ENCODE assay signal across 17 mouse cellular contexts in the genomic region with DNA sequence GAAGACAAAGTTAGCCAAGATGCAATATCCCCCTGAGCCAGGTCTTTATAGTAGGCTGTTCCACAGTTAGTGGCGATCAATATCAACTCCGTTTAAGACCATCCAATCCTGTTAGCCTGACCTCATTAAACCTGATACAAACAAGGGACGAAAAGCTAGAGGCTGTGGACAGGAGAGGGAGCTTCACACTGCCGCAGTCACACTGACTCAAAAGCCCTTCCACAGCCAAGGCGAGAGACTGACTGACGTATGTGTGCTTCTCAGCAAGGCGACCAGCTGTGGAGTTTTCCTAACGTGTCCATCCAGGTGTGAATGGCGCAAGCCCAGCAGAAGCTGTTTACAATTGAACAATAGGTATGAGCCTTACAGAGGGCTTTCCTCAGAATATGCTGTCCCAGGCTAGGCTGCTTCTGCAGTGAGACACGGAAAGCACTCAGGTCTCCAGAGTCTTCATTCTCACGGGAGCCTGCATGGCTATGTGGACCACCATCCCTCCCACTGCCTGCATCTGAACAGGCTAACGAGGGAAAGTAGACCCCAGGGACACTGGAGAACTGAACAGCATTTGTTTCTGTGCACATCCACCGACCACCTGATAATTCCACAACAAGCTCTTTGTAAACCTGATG.
DNase-seq lines count a peak whose midpoint lies in the region; ATAC-seq and TF ChIP-seq lines count a peak whose summit lies in the region.
"Had no signal": no experiment of that assay in that cellular context is flagged by ENCODE, and none has a peak within 500 bp of the region (broad histone marks: within the 10 kb centered on the region; RNA-seq: fewer than 3 reads in every experiment).

No protein-coding gene starts in this region.

- no peak overlapping the region for H3K27ac ChIP-seq in hindbrain, embryonic 16.5 days (ENCODE audit: low read depth, low read length)
- no peak overlapping the region for H3K27ac ChIP-seq in hindbrain, embryonic 10.5 days
- H3K27ac ChIP-seq in midbrain, postnatal 0 days (ENCODE audit: low read depth, low read length): no peak overlapping the region
- H3K27ac ChIP-seq in midbrain, embryonic 11.5 days (ENCODE audit: low read depth, low read length): no peak overlapping the region
- no peak overlapping the region for H3K27ac ChIP-seq in neural tube, embryonic 14.5 days (ENCODE audit: low read depth, low read length)
- H3K27ac ChIP-seq: embryonic facial prominence, embryonic 12.5 days; intestine, embryonic 15.5 days had no signal

- no peaks in the 10 kb centered on the region for H3K36me3 ChIP-seq in hindbrain, embryonic 16.5 days (ENCODE audit: control insufficient read depth, insufficient read depth, low read length)
- H3K36me3 ChIP-seq in hindbrain, embryonic 10.5 days: no peaks in the 10 kb centered on the region
- H3K36me3 ChIP-seq in midbrain, postnatal 0 days (ENCODE audit: insufficient read depth, low read length): no peaks in the 10 kb centered on the region
- H3K36me3 ChIP-seq in midbrain, embryonic 11.5 days (ENCODE audit: control insufficient read depth, insufficient read depth, low read length): no peaks in the 10 kb centered on the region
- no peaks in the 10 kb centered on the region for H3K36me3 ChIP-seq in neural tube, embryonic 14.5 days (ENCODE audit: control insufficient read depth, insufficient read depth, low read length)
- H3K36me3 ChIP-seq: embryonic facial prominence, embryonic 12.5 days; heart, embryonic 12.5 days; intestine, embryonic 15.5 days had no signal

- no peak overlapping the region for H3K9ac ChIP-seq in hindbrain, embryonic 16.5 days (ENCODE audit: low read depth, low read length)
- no peak overlapping the region for H3K9ac ChIP-seq in midbrain, postnatal 0 days (replicated peaks; ENCODE audit: low read length, poor library complexity, severe bottlenecking)
- H3K9ac ChIP-seq in midbrain, embryonic 11.5 days (ENCODE audit: low read length): no peak overlapping the region
- no peak overlapping the region for H3K9ac ChIP-seq in neural tube, embryonic 14.5 days (replicated peaks; ENCODE audit: low read depth, low read length)
- H3K9ac ChIP-seq: embryonic facial prominence, embryonic 12.5 days; heart, embryonic 12.5 days; intestine, embryonic 15.5 days had no signal

- H3K4me1 ChIP-seq in hindbrain, embryonic 16.5 days (ENCODE audit: control insufficient read depth, insufficient read depth, low read depth, low read length): no peaks in the 10 kb centered on the region
- no peaks in the 10 kb centered on the region for H3K4me1 ChIP-seq in hindbrain, embryonic 10.5 days (replicated peaks)
- H3K4me1 ChIP-seq in midbrain, postnatal 0 days (ENCODE audit: insufficient read depth, low read length): no peaks in the 10 kb centered on the region
- no peaks in the 10 kb centered on the region for H3K4me1 ChIP-seq in midbrain, embryonic 11.5 days (ENCODE audit: control insufficient read depth, insufficient read depth, low read length)
- no peaks in the 10 kb centered on the region for H3K4me1 ChIP-seq in neural tube, embryonic 14.5 days (ENCODE audit: control insufficient read depth, insufficient read depth, low read length)
- H3K4me1 ChIP-seq: embryonic facial prominence, embryonic 12.5 days; heart, embryonic 12.5 days; intestine, embryonic 15.5 days had no signal

- TF ChIP-seq CTCF in midbrain, postnatal 0 days (IDR thresholded peaks at IDR 0.05): no peak

- no peaks in the 10 kb centered on the region for H3K27me3 ChIP-seq in hindbrain, embryonic 16.5 days (replicated peaks; ENCODE audit: control insufficient read depth, insufficient read depth, low read length)
- H3K27me3 ChIP-seq in hindbrain, embryonic 10.5 days (ENCODE audit: insufficient read depth, poor library complexity, severe bottlenecking): no peaks in the 10 kb centered on the region
- no peaks in the 10 kb centered on the region for H3K27me3 ChIP-seq in midbrain, postnatal 0 days (ENCODE audit: insufficient read depth, low read length)
- no peaks in the 10 kb centered on the region for H3K27me3 ChIP-seq in midbrain, embryonic 11.5 days (ENCODE audit: control insufficient read depth, insufficient read depth, low read length)
- H3K27me3 ChIP-seq in neural tube, embryonic 14.5 days (ENCODE audit: control insufficient read depth, insufficient read depth, low read length): no peaks in the 10 kb centered on the region
- H3K27me3 ChIP-seq: embryonic facial prominence, embryonic 12.5 days; heart, embryonic 12.5 days; intestine, embryonic 15.5 days had no signal

- WGBS in hindbrain, embryonic 16.5 days: 72% methylated on average over 13 of the region's 13 CpGs
- 82% methylated on average over 13 of the region's 13 CpGs for WGBS in hindbrain, embryonic 10.5 days
- WGBS in midbrain, postnatal 0 days: 72% methylated on average over 13 of the region's 13 CpGs
- 86% methylated on average over 13 of the region's 13 CpGs for WGBS in midbrain, embryonic 11.5 days
- WGBS in neural tube, embryonic 14.5 days: 73% methylated on average over 13 of the region's 13 CpGs

- H3K4me3 ChIP-seq in hindbrain, embryonic 16.5 days (ENCODE audit: low read length): no peak overlapping the region
- H3K4me3 ChIP-seq in hindbrain, embryonic 10.5 days: no peak overlapping the region
- no peak overlapping the region for H3K4me3 ChIP-seq in midbrain, postnatal 0 days (ENCODE audit: low read depth, low read length)
- H3K4me3 ChIP-seq in midbrain, embryonic 11.5 days (ENCODE audit: low read depth, low read length): no peak overlapping the region
- no peak overlapping the region for H3K4me3 ChIP-seq in neural tube, embryonic 14.5 days (ENCODE audit: low read depth, low read length)
- H3K4me3 ChIP-seq: embryonic facial prominence, embryonic 12.5 days; heart, embryonic 12.5 days; intestine, embryonic 15.5 days had no signal

- H3K9me3 ChIP-seq in hindbrain, embryonic 16.5 days (ENCODE audit: control insufficient read depth, low read length): no peaks in the 10 kb centered on the region
- H3K9me3 ChIP-seq in hindbrain, embryonic 10.5 days: no peaks in the 10 kb centered on the region
- no peaks in the 10 kb centered on the region for H3K9me3 ChIP-seq in midbrain, postnatal 0 days (ENCODE audit: low read length)
- H3K9me3 ChIP-seq in midbrain, embryonic 11.5 days (ENCODE audit: control insufficient read depth, low read length): no peaks in the 10 kb centered on the region
- H3K9me3 ChIP-seq in neural tube, embryonic 14.5 days (ENCODE audit: control insufficient read depth, low read length): no peaks in the 10 kb centered on the region
- H3K9me3 ChIP-seq: embryonic facial prominence, embryonic 12.5 days; heart, embryonic 12.5 days; intestine, embryonic 15.5 days had no signal

- no peak overlapping the region for H3K4me2 ChIP-seq in hindbrain, embryonic 16.5 days (ENCODE audit: low read length)
- no peak overlapping the region for H3K4me2 ChIP-seq in midbrain, postnatal 0 days (ENCODE audit: low read depth, low read length, poor library complexity, severe bottlenecking)
- H3K4me2 ChIP-seq in midbrain, embryonic 11.5 days: no peak overlapping the region
- H3K4me2 ChIP-seq in neural tube, embryonic 14.5 days (ENCODE audit: low read depth, low read length): no peak overlapping the region
- H3K4me2 ChIP-seq: embryonic facial prominence, embryonic 12.5 days; heart, embryonic 12.5 days; intestine, embryonic 15.5 days had no signal

- peak; percentile 64; the same call in 1 of the 2 replicates for ATAC-seq in hindbrain, embryonic 16.5 days
- ATAC-seq in midbrain, postnatal 0 days (ENCODE audit: low FRiP score): 0 out of 2 replicates have a peak, but pooled peaks have one; percentile 27
- no peak for ATAC-seq in midbrain, embryonic 11.5 days (ENCODE audit: low FRiP score)
- ATAC-seq in neural tube, embryonic 14.5 days (ENCODE audit: low read depth): peak; percentile 51; the same call in 1 of the 2 replicates
- ATAC-seq: forebrain, embryonic 16.5 days; intestine, embryonic 15.5 days had no signal

- no peak for DNase-seq in hindbrain, embryonic 10.5 days (ENCODE audit: low spot score)
- peak; percentile 32 for DNase-seq in midbrain, postnatal 0 days (ENCODE audit: low spot score)
- no peak for DNase-seq in midbrain, embryonic 11.5 days (ENCODE audit: low spot score, missing footprints)
- DNase-seq in retina, postnatal 1 day: peak; percentile 48
- no peak for DNase-seq in layer of hippocampus, postnatal 25 days (ENCODE audit: extremely low spot score in 1 of 2, low spot score in 1 of 2)
- DNase-seq: adrenal gland, adult 2 months; adrenal gland, postnatal 36 days; cerebellum, adult 11-12 months; cerebellum, adult 9-10 months; cerebellum, postnatal 25 days; gastrocnemius, postnatal 14 days had no signal

Comparison
In these comparisons a context has a peak if more than half of its experiments do, and no peak if none do; other contexts are left out.
1. DNase-seq: peak in midbrain, postnatal 0 days (single experiment) and retina, postnatal 1 day (single experiment); none in hindbrain, embryonic 10.5 days (single experiment), midbrain, embryonic 11.5 days (single experiment) and layer of hippocampus, postnatal 25 days (0 of 2).